Mouse (Mus musculus) brain, embryonic 18.5 days (tissue): Measurements from ENCODE around the gene Aplp1.
A peak's percentile ranks its signal among the peaks of the same experiment; 100 is the strongest.
"Not testable (repeated sequence)": the region's sequence is repeated elsewhere in the genome, so short reads cannot be mapped to it uniquely, and the experiment has no call there.

Source experiments
- DNase-seq: peaks from one replicate; pipeline ENCODE4 v3.0.0-alpha.2; 2012; ENCODE audit warnings: low read depth, low spot score

The Aplp1 gene

GRCm38 (mm10) chr7:30444971-30445751, at the start of gene Aplp1:
Gene Aplp1, minus strand, starts transcription at chr7:30445535.
- DNase-seq, result no peak

GRCm38 (mm10) chr7:30493401-30493931, 48.1 kb upstream of the Aplp1 start, which contains the start of gene Prodh2:
Gene Prodh2, plus strand, starts transcription at chr7:30493622.
- no peak for DNase-seq

- DNase-seq, result peak; percentile 24
These were observed 47.4 kb upstream of the Aplp1 start for GRCm38 (mm10) chr7:30492765-30493164.

- DNase-seq, result no peak
These were observed 45.6 kb upstream of the Aplp1 start for GRCm38 (mm10) chr7:30490957-30491307.

- DNase-seq, result peak; percentile 4
These were observed 45.1 kb upstream of the Aplp1 start for GRCm38 (mm10) chr7:30490251-30490956.

- no peak for DNase-seq
These were observed 38.9 kb upstream of the Aplp1 start for GRCm38 (mm10) chr7:30484250-30484649.

GRCm38 (mm10) chr7:30477415-30478381, 32.4 kb upstream of the Aplp1 start:
- DNase-seq, result peak; percentile 14

GRCm38 (mm10) chr7:30476136-30476535, 30.8 kb upstream of the Aplp1 start:
- not testable (repeated sequence) for DNase-seq

- DNase-seq, result no peak
These were observed 29.7 kb upstream of the Aplp1 start for GRCm38 (mm10) chr7:30474999-30475398.

- no peak for DNase-seq
These were observed 27.1 kb upstream of the Aplp1 start for GRCm38 (mm10) chr7:30472411-30472810.

- no peak for DNase-seq
These were observed 19.5 kb upstream of the Aplp1 start for GRCm38 (mm10) chr7:30464816-30465300.

GRCm38 (mm10) chr7:30463996-30464395, 18.7 kb upstream of the Aplp1 start:
- DNase-seq, result no peak

- no peak for DNase-seq
These were observed 18.2 kb upstream of the Aplp1 start for GRCm38 (mm10) chr7:30463568-30463967.

GRCm38 (mm10) chr7:30459484-30459883, 14.1 kb upstream of the Aplp1 start:
- no peak for DNase-seq

- DNase-seq, result no peak
These were observed 12.4 kb upstream of the Aplp1 start, which contains the start of the genes Kirrel2 and Nphs1 for GRCm38 (mm10) chr7:30457629-30458330. Gene Kirrel2, minus strand, starts transcription at chr7:30457690. Gene Nphs1, plus strand, starts transcription at chr7:30458315.

GRCm38 (mm10) chr7:30456911-30457628, 11.7 kb upstream of the Aplp1 start:
- DNase-seq, result no peak

GRCm38 (mm10) chr7:30456487-30456886, 11.2 kb upstream of the Aplp1 start:
- DNase-seq, result no peak

- no peak for DNase-seq
These were observed 8.9 kb upstream of the Aplp1 start for GRCm38 (mm10) chr7:30454259-30454658.

GRCm38 (mm10) chr7:30453766-30454165, 8.4 kb upstream of the Aplp1 start:
- no peak for DNase-seq

GRCm38 (mm10) chr7:30453327-30453726, 8.0 kb upstream of the Aplp1 start:
- no peak for DNase-seq
